Mouse (Mus musculus) adrenal gland, adult (tissue): ENCODE measurements around the gene Bud23.

Experiments
- DNase-seq, 2 experiments: peaks; one replicate each; pipeline ENCODE4 v3.0.0; 2022 to 2023; ENCODE audit warnings: low spot score in 1 of 2; ENCODE audit not compliant: inconsistent age in 2 of 2

The Bud23 gene

GRCm38 (mm10) chr5:135024665-135025224, 40.0 kb downstream of the Bud23 start:
- DNase-seq, result no peak

GRCm38 (mm10) chr5:135023344-135024173, 41.2 kb downstream of the Bud23 start, which contains the start of gene Stx1a:
Gene Stx1a, plus strand, starts transcription at chr5:135023482.
- peak; percentile 94 to 96 for DNase-seq

GRCm38 (mm10) chr5:135021814-135022213, 42.9 kb downstream of the Bud23 start:
- DNase-seq, result peak; percentile 79 to 90

GRCm38 (mm10) chr5:135016224-135016759, 48.5 kb downstream of the Bud23 start:
- peak in 1 of 2 experiments; percentile 58 for DNase-seq

GRCm38 (mm10) chr5:135015497-135015896, 49.3 kb downstream of the Bud23 start:
- peak; percentile 86 to 96 for DNase-seq

- DNase-seq, result peak; percentile 77 to 93
Observed at GRCm38 (mm10) chr5:135012671-135013441, 51.9 kb downstream of the Bud23 start.

- DNase-seq, result peak in 1 of 2 experiments; percentile 48
Observed at GRCm38 (mm10) chr5:135011809-135012613, 52.7 kb downstream of the Bud23 start.

- peak in 1 of 2 experiments; percentile 54 for DNase-seq
Observed at GRCm38 (mm10) chr5:135010841-135011743, 53.7 kb downstream of the Bud23 start.

- no peak for DNase-seq
Observed at GRCm38 (mm10) chr5:135010320-135010709, 54.4 kb downstream of the Bud23 start.

GRCm38 (mm10) chr5:135009590-135010319, 55.0 kb downstream of the Bud23 start:
- DNase-seq, result peak; percentile 94 to 99

GRCm38 (mm10) chr5:135008671-135009589, 55.8 kb downstream of the Bud23 start, which contains the start of gene Abhd11:
Gene Abhd11, plus strand, starts transcription at chr5:135009152.
- peak; percentile 99 for DNase-seq

GRCm38 (mm10) chr5:135007802-135008571, 56.8 kb downstream of the Bud23 start:
- DNase-seq, result peak; percentile 55 to 60
